Mouse (Mus musculus): Measurements from ENCODE around the gene Rbm38.

- no peak for TF ChIP-seq POLR2A (IDR thresholded peaks at IDR 0.05; ENCODE audit: borderline replicate concordance, low read depth, low read length)
- no peak; the same call in 1 of the 2 replicates for TF ChIP-seq CTCF (IDR thresholded peaks at IDR 0.05; ENCODE audit: low read depth, low read length)
These were observed 41.4 kb downstream of the Rbm38 start for GRCm38 (mm10) chr2:173061443-173062351.
